Mouse (Mus musculus) spleen, adult 2 months (tissue): ENCODE data around the gene Myof. TPM values are rescaled to one million over a fixed set of nuclear protein-coding genes. Genes with fewer than 3 reads are reported as not detected.

Experiments
- DNase-seq, 2 experiments: peaks; one replicate each; pipeline versions ENCODE4 v3.0.0 to v3.0.0-alpha.2; 2012 to 2021; ENCODE audit warnings: low spot score in 2 of 2, low read depth in 1 of 2
- H3K27ac ChIP-seq: fragments of 200-500 bp; 2 replicates; pipeline ENCODE4 v1.5.1; 2012; ENCODE audit warnings: low read length, inconsistent platforms; ENCODE audit not compliant: insufficient read depth
- H3K27me3 ChIP-seq: fragments of 200-500 bp; 2 replicates; pipeline ENCODE4 v1.6.1; 2012; ENCODE audit warnings: mild to moderate bottlenecking, moderate library complexity, low read length, inconsistent platforms; ENCODE audit not compliant: control insufficient read depth, insufficient read depth
- H3K36me3 ChIP-seq: fragments of 200-500 bp; 2 replicates; pipeline ENCODE4 v1.6.1; 2012; ENCODE audit warnings: mild to moderate bottlenecking, low read length, inconsistent platforms; ENCODE audit not compliant: control insufficient read depth, insufficient read depth
- H3K4me1 ChIP-seq: fragments of 200-500 bp; 2 replicates; pipeline ENCODE4 v1.6.1; 2011; ENCODE audit warnings: inconsistent platforms; ENCODE audit not compliant: control insufficient read depth, insufficient read depth, insufficient read length
- H3K4me3 ChIP-seq: fragments of 200-500 bp; 2 replicates; pipeline ENCODE4 v1.5.1; 2011; ENCODE audit warnings: mild to moderate bottlenecking, inconsistent platforms; ENCODE audit not compliant: insufficient read depth, insufficient read length; ENCODE audit errors: extremely low read depth
- CTCF ChIP-seq: fragments of 200-500 bp; IDR thresholded peaks from 2 replicates; pipeline ENCODE4 v1.5.1; 2011; ENCODE audit warnings: mild to moderate bottlenecking, inconsistent platforms; ENCODE audit not compliant: insufficient read depth, insufficient read length, insufficient replicate concordance; ENCODE audit errors: extremely low read depth
- POLR2A ChIP-seq: fragments of 200-500 bp; IDR thresholded peaks from 2 replicates; pipeline ENCODE4 v1.6.1; 2011; ENCODE audit warnings: low read depth, low read length, inconsistent platforms
- WGBS: fragments of 180-500 bp; shearing (Covaris S2); methylation state at CpG from one replicate; pipeline ENCODE4 v1.1.7; 2018; 5-methylcytosine and 5-hydroxymethylcytosine counted together
- polyA plus RNA-seq: library from polyadenylated mRNA; depleted of rRNA; stranded (reverse); fragments of >200 nt; gene quantifications from 2 replicates; pipeline ENCODE4 v1.2.3, GENCODE M21; 2012

Gene Myof
- polyA plus RNA-seq, 1 experiment: 10.6 TPM

GRCm38 (mm10) chr19:38056276-38056675, 12.9 kb upstream of the Myof start:
- WGBS: 42% methylated on average over 3 of the region's 3 CpGs

GRCm38 (mm10) chr19:38055798-38056197, 12.4 kb upstream of the Myof start:
- no peak overlapping the region for H3K4me3 ChIP-seq
- H3K4me1 ChIP-seq: peaks cover 5% of the 10 kb centered on the region; the same call in 1 of the 2 replicates
- DNase-seq: no peak
- H3K27me3 ChIP-seq: no peaks in the 10 kb centered on the region
- no peak overlapping the region for H3K27ac ChIP-seq
- 10% methylated on average over 6 of the region's 6 CpGs for WGBS
- no peaks in the 10 kb centered on the region for H3K36me3 ChIP-seq
- TF ChIP-seq CTCF: no peak
- no peak for TF ChIP-seq POLR2A

More at GRCm38 (mm10) chr19:38056276-38056675, 12.9 kb upstream of the Myof start:
- Histone ChIP-seq H3K36me3 (no peaks in the 10 kb centered on the region), H3K27ac (no peak overlapping the region), H3K4me3 (no peak overlapping the region), H3K27me3 (no peaks in the 10 kb centered on the region), H3K4me1 (peaks cover 5% of the 10 kb centered on the region; the same call in 1 of the 2 replicates)
- DNase-seq: no peak
- no peak for TF ChIP-seq POLR2A

GRCm38 (mm10) chr19:38054720-38055192, 11.4 kb upstream of the Myof start, which contains the start of gene Cep55:
Gene Cep55 (plus strand): TSS chr19:38055011.
- 1% methylated on average over 36 of the region's 36 CpGs for WGBS
- TF ChIP-seq CTCF: no peak
- no peak for TF ChIP-seq POLR2A
- Histone ChIP-seq H3K4me3 (peak within 1 kb of the TSS; percentile 96), H3K27me3 (no peaks in the 10 kb centered on the region), H3K4me1 (peaks cover 5% of the 10 kb centered on the region; the same call in 1 of the 2 replicates), H3K27ac (peak within 1 kb of the TSS; percentile 26; the same call in 1 of the 2 replicates), H3K36me3 (no peaks in the 10 kb centered on the region)
- peak; percentile 96 to 97 for DNase-seq

- Histone ChIP-seq H3K4me1 (peaks cover 5% of the 10 kb centered on the region; the same call in 1 of the 2 replicates), H3K4me3 (peak overlapping the region; percentile 78), H3K36me3 (no peaks in the 10 kb centered on the region), H3K27me3 (no peaks in the 10 kb centered on the region), H3K27ac (peak overlapping the region; percentile 26; the same call in 1 of the 2 replicates)
- TF ChIP-seq CTCF (no peak), POLR2A (no peak)
- no peak for DNase-seq
- WGBS: under 1% methylated on average over 23 of the region's 23 CpGs
These were observed 10.9 kb upstream of the Myof start for GRCm38 (mm10) chr19:38054149-38054719.

GRCm38 (mm10) chr19:38053227-38054041, 10.1 kb upstream of the Myof start:
- no peak for DNase-seq
- H3K36me3 ChIP-seq: no peaks in the 10 kb centered on the region
- peaks cover 5% of the 10 kb centered on the region; the same call in 1 of the 2 replicates for H3K4me1 ChIP-seq
- no peak overlapping the region for H3K27ac ChIP-seq
- H3K27me3 ChIP-seq: no peaks in the 10 kb centered on the region
- peak overlapping the region; percentile 78; the same call in 1 of the 2 replicates for H3K4me3 ChIP-seq
- 20% methylated on average over 8 of the region's 8 CpGs for WGBS
- TF ChIP-seq CTCF (peak; percentile 1; the same call in 1 of the 2 replicates), POLR2A (no peak)

GRCm38 (mm10) chr19:38049686-38050085, 6.3 kb upstream of the Myof start:
- WGBS: 63% methylated on average over 1 of the region's 1 CpGs

More at GRCm38 (mm10) chr19:38049686-38050085, 6.3 kb upstream of the Myof start:
- Histone ChIP-seq H3K27ac (no peak overlapping the region), H3K36me3 (no peaks in the 10 kb centered on the region), H3K27me3 (no peaks in the 10 kb centered on the region; the same call in 1 of the 2 replicates), H3K4me3 (no peak overlapping the region), H3K4me1 (peaks cover 5% of the 10 kb centered on the region; the same call in 1 of the 2 replicates)
- no peak for DNase-seq
- TF ChIP-seq POLR2A: no peak
- TF ChIP-seq CTCF: no peak
